Mouse (Mus musculus) thymus, adult 2 months (tissue): ENCODE data around the gene Wdr92. TPM values are rescaled to one million over a fixed set of nuclear protein-coding genes. Genes with fewer than 3 reads are reported as not detected.

Experiments used
- DNase-seq: peaks from one replicate; pipeline ENCODE4 v3.0.0; 2021
- H3K27ac ChIP-seq: fragments of 200-500 bp; 2 replicates; pipeline ENCODE4 v1.5.1; 2012; ENCODE audit warnings: low read length, control low read depth; ENCODE audit not compliant: control insufficient read depth, insufficient read depth
- H3K27me3 ChIP-seq: fragments of 200-500 bp; 2 replicates; pipeline ENCODE4 v1.6.1; 2012; ENCODE audit warnings: mild to moderate bottlenecking, low read length, moderate library complexity, mixed read lengths; ENCODE audit not compliant: control insufficient read depth, insufficient read depth
- H3K36me3 ChIP-seq: fragments of 200-500 bp; 2 replicates; pipeline ENCODE4 v1.6.1; 2012; ENCODE audit warnings: mild to moderate bottlenecking, low read length, moderate library complexity; ENCODE audit not compliant: control insufficient read depth, insufficient read depth
- H3K4me1 ChIP-seq: fragments of 200-500 bp; replicated peaks from 2 replicates; pipeline ENCODE4 v1.6.1; 2012; ENCODE audit warnings: low read length; ENCODE audit not compliant: control insufficient read depth, insufficient read depth
- H3K4me3 ChIP-seq: fragments of 200-500 bp; 2 replicates; pipeline ENCODE4 v1.5.1; 2012; ENCODE audit warnings: mild to moderate bottlenecking, low read length, control low read depth, moderate library complexity; ENCODE audit not compliant: control insufficient read depth, insufficient read depth
- CTCF ChIP-seq: fragments of 200-500 bp; IDR thresholded peaks from 2 replicates; pipeline ENCODE4 v1.5.1; 2012; ENCODE audit warnings: mild to moderate bottlenecking, control low read depth, low read length, moderate library complexity, borderline replicate concordance; ENCODE audit not compliant: control insufficient read depth, poor library complexity, insufficient read depth; ENCODE audit errors: extremely low read depth
- POLR2A ChIP-seq: fragments of 200-500 bp; IDR thresholded peaks from 2 replicates; pipeline ENCODE4 v1.6.1; 2012; ENCODE audit warnings: mild to moderate bottlenecking, low read length, control low read depth, moderate library complexity; ENCODE audit not compliant: control insufficient read depth, poor library complexity, insufficient read depth; ENCODE audit errors: extremely low read depth
- WGBS: fragments of 180-500 bp; shearing (Covaris S2); methylation state at CpG from one replicate; pipeline ENCODE4 v1.1.7; 2018; 5-methylcytosine and 5-hydroxymethylcytosine counted together
- polyA plus RNA-seq: library from polyadenylated mRNA; depleted of rRNA; stranded (reverse); fragments of >200 nt; gene quantifications from 2 replicates; pipeline ENCODE4 v1.2.3, GENCODE M21; 2012; rRNA removed

Wdr92 gene
- 13.9 and 15.5 TPM in 2 replicates for polyA plus RNA-seq

DNA sequence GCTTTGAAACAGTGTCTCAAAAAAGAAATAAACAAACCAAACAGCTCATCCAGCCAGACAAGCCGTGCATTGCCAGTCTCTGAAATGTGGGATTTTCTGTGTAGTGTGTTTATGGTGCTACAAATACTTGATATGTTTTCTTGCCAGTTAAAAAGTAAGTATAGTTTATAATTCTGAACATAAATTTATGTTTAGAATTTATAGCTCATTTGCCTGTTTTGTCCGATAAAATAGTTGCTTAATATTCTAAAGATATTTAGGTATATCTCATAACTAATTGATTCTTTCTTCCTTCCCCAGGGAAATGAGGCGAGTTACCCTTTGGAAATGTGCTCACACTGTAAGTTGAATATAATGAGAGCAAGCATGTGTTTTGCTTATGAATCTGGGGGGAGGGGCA lies at the start of gene Wdr92:
Wdr92 (plus strand) TSS at position 301 of the 400 bp plus-strand sequence.
- Histone ChIP-seq H3K36me3 (no peaks in the 10 kb centered on the region), H3K4me3 (no peak within 1 kb of the TSS), H3K4me1 (no peaks in the 10 kb centered on the region; the same call in 1 of the 2 replicates), H3K27me3 (no peaks in the 10 kb centered on the region), H3K27ac (no peak within 1 kb of the TSS)
- DNase-seq = no peak
- WGBS = 93% methylated on average over 3 of the region's 3 CpGs
- no peak for TF ChIP-seq CTCF
- TF ChIP-seq POLR2A = no peak

DNA sequence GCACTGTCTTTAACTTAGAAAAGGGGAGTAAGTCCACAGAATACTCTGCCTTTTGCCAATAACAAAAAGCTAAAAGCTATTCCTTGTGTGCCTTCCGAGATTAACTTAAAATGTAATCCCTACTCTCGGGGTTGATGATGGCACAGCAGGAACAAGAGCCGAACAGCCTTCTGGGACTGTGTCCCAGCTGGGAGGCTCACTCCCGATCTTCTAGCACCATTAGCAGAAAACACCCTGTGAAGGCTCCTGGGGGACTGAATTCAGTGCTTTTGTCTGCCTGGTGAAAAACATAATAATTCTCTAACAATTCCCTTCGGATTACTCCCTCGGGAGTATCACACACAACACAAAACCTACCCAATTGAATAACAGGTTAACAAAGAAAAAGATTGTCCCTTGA lies 46.3 kb upstream of the Wdr92 start:
- Histone ChIP-seq H3K4me3 (no peak overlapping the region), H3K4me1 (no peaks in the 10 kb centered on the region), H3K36me3 (no peaks in the 10 kb centered on the region), H3K27me3 (no peaks in the 10 kb centered on the region), H3K27ac (no peak overlapping the region)
- DNase-seq = no peak
- TF ChIP-seq POLR2A (no peak), CTCF (no peak)
- 87% methylated on average over 6 of the region's 6 CpGs for WGBS

DNA sequence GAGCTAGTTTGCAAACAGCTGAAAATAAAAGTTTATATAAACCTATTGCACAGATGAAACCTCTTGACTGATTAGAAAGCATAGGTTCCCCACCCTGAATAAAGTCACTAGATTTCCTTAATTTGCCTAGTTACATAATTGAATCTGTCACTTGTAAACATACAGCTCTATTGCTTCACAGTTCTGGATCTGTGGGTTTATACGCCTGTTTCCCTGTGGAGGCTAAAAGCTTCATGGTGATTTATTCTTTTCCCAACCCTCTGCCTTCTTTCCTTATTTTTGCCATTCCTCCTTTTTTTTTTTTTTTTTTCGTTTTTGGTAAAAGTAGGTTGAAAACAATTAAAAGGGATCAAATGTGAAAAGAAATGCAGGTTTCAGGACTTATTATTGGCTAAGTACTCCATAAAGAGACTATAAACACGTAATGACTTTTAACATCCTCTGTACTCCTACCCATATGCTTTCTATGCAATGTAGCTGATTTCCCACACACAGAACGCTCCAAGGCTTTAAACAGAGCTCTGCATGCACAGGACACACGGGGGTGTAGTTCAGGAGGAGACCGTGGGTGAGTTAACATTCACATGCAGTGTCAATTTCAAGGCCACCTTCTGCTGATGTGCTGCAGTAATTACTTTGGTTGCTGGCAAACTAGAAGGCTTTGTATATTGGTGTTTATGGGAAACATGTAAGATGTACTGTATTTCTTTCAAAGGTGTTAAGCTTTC lies 43.4 kb upstream of the Wdr92 start:
- 81% methylated on average over 6 of the region's 6 CpGs for WGBS
- H3K27ac ChIP-seq = no peak overlapping the region
- no peak for DNase-seq
- no peaks in the 10 kb centered on the region for H3K36me3 ChIP-seq
- no peaks in the 10 kb centered on the region for H3K4me1 ChIP-seq
- H3K27me3 ChIP-seq = no peaks in the 10 kb centered on the region
- TF ChIP-seq CTCF = no peak
- H3K4me3 ChIP-seq = no peak overlapping the region

DNA sequence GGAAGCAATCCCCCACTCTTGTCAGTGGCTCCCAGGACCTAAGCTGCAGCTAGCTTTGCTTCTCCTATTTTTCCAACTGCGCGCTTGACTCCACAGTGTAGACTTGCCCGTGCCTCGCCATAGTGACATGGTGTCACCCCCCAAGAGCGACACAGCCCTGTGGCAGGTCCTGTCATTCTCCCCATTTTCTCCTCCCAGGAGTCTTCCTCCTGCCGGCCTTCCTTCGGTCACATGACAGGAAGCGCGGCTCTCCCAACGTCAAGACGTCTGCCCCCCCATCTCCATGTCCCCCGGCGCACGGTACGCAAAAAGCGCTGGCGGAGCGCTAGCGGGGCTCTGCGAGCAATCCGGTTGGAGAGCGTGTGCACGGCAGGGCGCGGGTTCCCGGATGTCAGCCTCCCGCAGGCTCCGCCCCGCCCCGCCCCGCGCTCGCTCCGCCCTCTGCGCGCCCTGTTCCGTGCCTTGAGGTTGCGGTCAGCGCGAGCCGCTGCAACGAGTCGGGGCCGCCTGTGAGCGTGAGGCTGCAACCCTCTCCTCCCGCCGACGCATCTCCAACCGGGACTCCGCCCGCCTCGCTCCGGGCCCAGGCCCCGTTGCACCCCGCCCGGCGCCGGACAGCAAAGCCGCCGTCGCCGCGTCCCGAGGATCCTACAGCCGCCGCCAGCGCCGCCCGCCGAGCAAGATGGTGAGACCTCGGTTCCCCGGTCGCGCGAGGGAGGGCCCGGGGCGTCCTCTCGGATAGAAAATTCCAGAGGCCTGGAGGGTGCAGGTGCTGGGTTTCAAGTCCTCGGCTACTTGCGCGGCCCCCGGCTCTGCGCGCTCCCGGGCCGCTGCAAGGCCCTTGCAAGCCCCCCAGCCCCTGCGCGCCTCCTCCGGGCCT lies 22.8 kb upstream of the Wdr92 start, which contains the start of gene Ppp3r1:
Ppp3r1 (plus strand) TSS at position 406 of the 880 bp plus-strand sequence.
- peak within 1 kb of the TSS; percentile 73 for H3K27ac ChIP-seq
- under 1% methylated on average over 87 of the region's 89 CpGs for WGBS
- H3K4me3 ChIP-seq = peak within 1 kb of the TSS; percentile 69
- peak; percentile 71 for TF ChIP-seq POLR2A
- TF ChIP-seq CTCF = peak; percentile 10; the same call in 1 of the 2 replicates
- 0 out of 2 replicates have a peak, but pooled peaks cover 2% of the 10 kb centered on the region for H3K4me1 ChIP-seq
- H3K27me3 ChIP-seq = no peaks in the 10 kb centered on the region
- H3K36me3 ChIP-seq = no peaks in the 10 kb centered on the region
- peak; percentile 97 for DNase-seq

DNA sequence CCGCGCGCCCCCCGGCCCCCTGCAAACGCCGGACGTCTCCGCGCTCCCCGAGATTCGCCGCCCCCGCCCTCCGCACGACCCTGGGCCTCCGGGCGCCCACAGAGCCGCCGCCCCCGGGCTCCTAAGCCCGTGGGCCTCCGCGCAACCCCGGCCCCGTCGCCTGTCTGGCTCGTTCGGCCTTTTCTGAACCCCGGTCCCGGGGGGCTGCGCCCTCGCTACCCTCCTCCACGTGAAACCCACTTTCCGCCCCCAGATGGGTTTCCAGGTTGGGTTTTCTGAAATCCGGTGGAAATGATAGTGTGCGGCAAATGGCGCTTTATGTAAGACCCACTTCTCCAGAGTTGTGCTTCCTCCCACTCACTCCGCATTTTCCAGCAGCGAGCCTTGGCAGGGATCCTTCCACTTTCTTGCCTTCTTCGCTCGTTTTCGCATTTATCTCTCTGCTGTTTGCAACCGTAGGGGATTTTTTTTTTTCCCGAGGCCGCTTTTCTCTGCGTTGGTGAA lies 22.1 kb upstream of the Wdr92 start:
- TF ChIP-seq CTCF (no peak), POLR2A (no peak)
- WGBS = 2% methylated on average over 45 of the region's 46 CpGs
- Histone ChIP-seq H3K4me1 (0 out of 2 replicates have a peak, but pooled peaks cover 2% of the 10 kb centered on the region), H3K27me3 (no peaks in the 10 kb centered on the region), H3K4me3 (peak overlapping the region; percentile 69), H3K27ac (peak overlapping the region; percentile 73), H3K36me3 (no peaks in the 10 kb centered on the region)
- DNase-seq = peak; percentile 61

DNA sequence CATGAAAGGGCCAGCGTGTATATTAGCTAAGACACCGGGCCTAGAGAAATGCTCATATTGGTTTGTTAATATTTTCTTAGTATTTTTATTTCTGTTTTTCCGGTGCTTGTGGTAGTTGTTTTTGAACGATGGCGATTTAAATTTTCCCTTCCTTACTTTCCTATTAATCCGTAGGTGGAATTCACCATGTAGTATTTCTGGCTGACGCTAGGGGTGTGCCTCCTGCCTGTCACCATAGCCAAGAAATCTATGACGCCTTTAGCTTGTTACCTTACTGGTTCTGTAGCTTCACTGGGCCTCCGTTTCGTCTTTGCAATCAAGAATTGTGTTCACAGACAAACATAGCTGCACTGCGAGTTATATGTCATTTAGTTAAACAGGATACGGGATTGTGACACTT lies 21.7 kb upstream of the Wdr92 start:
- WGBS = under 1% methylated on average over 12 of the region's 12 CpGs
- DNase-seq = peak; percentile 55
- no peaks in the 10 kb centered on the region for H3K27me3 ChIP-seq

More for the DNA sequence above, 21.7 kb upstream of the Wdr92 start:
- Histone ChIP-seq H3K4me1 (0 out of 2 replicates have a peak, but pooled peaks cover 2% of the 10 kb centered on the region), H3K36me3 (no peaks in the 10 kb centered on the region), H3K27ac (peak overlapping the region; percentile 73), H3K4me3 (peak overlapping the region; percentile 69)
- no peak for TF ChIP-seq POLR2A
- no peak for TF ChIP-seq CTCF
